Mouse (Mus musculus) liver, embryonic 12.5 days (tissue): Measurements from ENCODE around the gene Irs3. TPM values are rescaled to one million over a fixed set of nuclear protein-coding genes. Genes with fewer than 3 reads are reported as not detected.

Source experiments
- ATAC-seq: fragments of 200-750 bp; cut with Nextera tagmentation; 2 replicates; pipeline ENCODE4 v1.8.0; 2017; ENCODE audit warnings: moderate number of reproducible peaks, mild to moderate bottlenecking, moderate library complexity
- H3K27ac ChIP-seq: fragments of 300-500 bp; sonication (generic); 2 replicates; pipeline ENCODE4 v1.5.1; 2016; ENCODE audit warnings: mild to moderate bottlenecking
- H3K27me3 ChIP-seq: fragments of 300-500 bp; sonication (generic); replicated peaks from 2 replicates; pipeline ENCODE4 v1.6.1; 2016; ENCODE audit warnings: mild to moderate bottlenecking, moderate library complexity
- H3K36me3 ChIP-seq: fragments of 300-500 bp; sonication (generic); 2 replicates; pipeline ENCODE4 v1.6.1; 2016; ENCODE audit warnings: mild to moderate bottlenecking, moderate library complexity
- H3K4me1 ChIP-seq: fragments of 300-500 bp; sonication (generic); 2 replicates; pipeline ENCODE4 v1.6.1; 2016
- H3K4me2 ChIP-seq: fragments of 300-500 bp; sonication (generic); 2 replicates; pipeline ENCODE4 v1.6.1; 2016; ENCODE audit warnings: mild to moderate bottlenecking, moderate library complexity
- H3K4me3 ChIP-seq: fragments of 300-500 bp; sonication (generic); 2 replicates; pipeline ENCODE4 v1.5.1; 2016; ENCODE audit warnings: mild to moderate bottlenecking, moderate library complexity
- H3K9ac ChIP-seq: fragments of 300-500 bp; sonication (generic); 2 replicates; pipeline ENCODE4 v1.6.1; 2016; ENCODE audit warnings: mild to moderate bottlenecking, moderate library complexity
- H3K9me3 ChIP-seq: fragments of 300-500 bp; sonication (generic); replicated peaks from 2 replicates; pipeline ENCODE4 v1.6.1; 2016; ENCODE audit warnings: mild to moderate bottlenecking, moderate library complexity
- WGBS: fragments of 180-500 bp; shearing (Covaris S2); methylation state at CpG from one replicate; pipeline ENCODE4 v1.1.7; 2016; ENCODE audit not compliant: insufficient replicate concordance; 5-methylcytosine and 5-hydroxymethylcytosine counted together
- polyA plus RNA-seq: library from polyadenylated mRNA; unstranded; fragments of >200 nt; fragmentation: Nextera tagmentation; extraction: Ambion mirVana; gene quantifications from 2 replicates; pipeline ENCODE4 v1.2.1, GENCODE M21; 2016

The Irs3 gene
- polyA plus RNA-seq, 1 experiment from 2014 or later, result 0.05 TPM

DNA sequence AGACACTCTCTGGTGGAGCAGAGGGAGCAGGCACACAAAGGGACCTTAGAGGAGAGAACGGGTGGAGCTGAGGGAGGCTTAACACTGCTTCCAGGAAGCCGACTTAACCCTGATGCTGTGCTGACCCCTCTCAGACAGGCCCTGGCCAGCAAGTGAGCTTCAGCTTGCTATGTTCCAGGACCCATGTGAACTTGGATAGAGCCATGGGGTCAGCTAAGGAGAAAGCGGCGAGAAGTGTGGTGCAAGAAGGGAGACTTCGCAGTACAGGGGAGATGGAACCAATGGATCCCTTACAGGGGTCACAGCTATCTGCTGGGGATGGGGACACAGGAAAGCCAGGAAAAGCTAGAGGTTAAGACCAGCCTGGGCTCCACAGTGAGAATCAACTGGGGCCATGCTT, 32.4 kb downstream of the Irs3 start:
- 74% methylated on average over 5 of the region's 5 CpGs for WGBS
- Histone ChIP-seq H3K36me3 (no peaks in the 10 kb centered on the region), H3K4me2 (no peak overlapping the region), H3K27me3 (peaks cover 33% of the 10 kb centered on the region), H3K9ac (no peak overlapping the region), H3K4me1 (peaks cover 53% of the 10 kb centered on the region), H3K9me3 (no peaks in the 10 kb centered on the region), H3K27ac (no peak overlapping the region), H3K4me3 (no peak overlapping the region)
- no peak for ATAC-seq

DNA sequence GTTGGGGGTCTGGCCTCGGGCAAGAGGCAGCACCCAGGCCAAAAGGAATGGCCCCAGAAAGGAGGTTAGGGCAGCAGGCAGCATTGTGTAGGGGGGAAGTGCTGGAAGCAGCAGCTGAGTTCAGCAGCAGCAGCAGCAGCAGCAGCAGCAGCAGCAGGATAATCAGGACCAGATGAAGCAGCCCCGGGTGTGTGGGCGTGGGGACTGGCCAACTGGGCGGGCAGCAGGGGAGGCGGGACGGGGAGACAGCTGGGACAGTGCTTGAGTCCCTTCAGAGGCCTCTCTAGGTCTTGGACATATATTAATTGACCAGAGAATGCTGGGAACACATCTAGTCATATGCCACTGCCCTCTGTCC, 34.3 kb downstream of the Irs3 start:
- Histone ChIP-seq H3K9ac (0 out of 2 replicates have a peak overlapping the region, but pooled peaks have one; percentile 2), H3K27me3 (peaks cover 30% of the 10 kb centered on the region), H3K36me3 (peaks cover 12% of the 10 kb centered on the region), H3K4me3 (peak overlapping the region; percentile 7), H3K27ac (peak overlapping the region; percentile 59), H3K9me3 (no peaks in the 10 kb centered on the region), H3K4me1 (peaks cover 53% of the 10 kb centered on the region), H3K4me2 (peak overlapping the region; percentile 39)
- 20% methylated on average over 6 of the region's 6 CpGs for WGBS
- ATAC-seq, result no peak

DNA sequence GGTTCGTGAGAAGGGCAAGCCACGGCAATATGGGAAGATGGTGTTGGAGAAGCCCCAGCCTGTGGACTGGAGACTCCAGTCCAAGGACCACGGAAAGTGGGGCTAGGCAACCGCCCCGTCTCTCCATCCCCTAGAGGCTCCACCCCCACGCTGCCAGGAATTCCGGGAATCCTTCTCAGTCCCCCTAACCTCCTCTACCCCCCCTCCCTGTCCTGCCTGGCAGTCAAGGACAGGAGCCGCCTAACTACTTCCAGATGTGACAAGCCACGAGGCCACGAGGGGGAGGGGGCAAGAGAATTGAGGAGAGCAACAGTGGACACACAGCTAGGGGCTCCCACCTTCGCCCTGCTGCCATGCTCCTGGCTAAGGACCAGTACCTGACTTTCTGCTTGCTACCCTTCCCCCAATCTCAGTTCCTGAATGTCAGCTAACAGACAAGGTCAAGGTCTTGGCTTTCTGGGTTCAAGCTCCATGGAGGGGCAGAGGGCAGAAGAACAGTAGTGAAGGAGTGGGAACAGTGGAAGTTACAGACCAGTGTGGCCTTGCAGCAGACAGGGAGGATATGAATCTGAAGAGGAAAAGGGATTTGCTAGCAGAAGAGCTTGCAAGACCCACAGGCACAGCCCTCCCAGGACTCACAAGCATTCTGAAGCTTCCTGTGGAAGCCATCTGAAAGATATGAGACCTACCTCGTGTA, 34.8 kb downstream of the Irs3 start:
- peak overlapping the region; percentile 59 for H3K27ac ChIP-seq
- peaks cover 58% of the 10 kb centered on the region for H3K4me1 ChIP-seq

DNA sequence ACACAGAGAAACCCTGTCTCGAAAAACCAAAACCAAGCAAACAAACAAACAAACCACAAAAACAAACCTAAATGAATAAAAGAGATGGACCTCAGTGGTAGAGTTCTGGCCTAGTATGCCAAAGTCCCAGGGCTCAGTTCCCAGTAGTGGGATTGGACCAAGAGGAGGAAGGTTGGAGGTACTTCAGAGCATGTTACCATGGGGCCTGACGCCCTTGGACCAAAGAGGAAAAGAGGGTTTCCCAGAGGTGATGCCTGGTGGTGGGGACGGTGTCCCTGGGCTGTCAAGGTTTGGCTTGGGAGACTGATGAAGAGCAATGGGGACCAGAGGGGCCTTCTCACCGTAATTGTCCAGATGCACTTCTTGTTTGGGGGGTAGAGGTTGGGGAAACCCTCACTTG, 35.5 kb downstream of the Irs3 start:
- no peak for ATAC-seq

More for the DNA sequence above, 34.8 kb downstream of the Irs3 start:
- Histone ChIP-seq H3K27me3 (peaks cover 30% of the 10 kb centered on the region), H3K4me2 (peak overlapping the region; percentile 39), H3K9me3 (no peaks in the 10 kb centered on the region), H3K36me3 (peaks cover 17% of the 10 kb centered on the region), H3K9ac (0 out of 2 replicates have a peak overlapping the region, but pooled peaks have one; percentile 2), H3K4me3 (peak overlapping the region; percentile 7)
- 33% methylated on average over 12 of the region's 12 CpGs for WGBS
- ATAC-seq, result no peak

DNA sequence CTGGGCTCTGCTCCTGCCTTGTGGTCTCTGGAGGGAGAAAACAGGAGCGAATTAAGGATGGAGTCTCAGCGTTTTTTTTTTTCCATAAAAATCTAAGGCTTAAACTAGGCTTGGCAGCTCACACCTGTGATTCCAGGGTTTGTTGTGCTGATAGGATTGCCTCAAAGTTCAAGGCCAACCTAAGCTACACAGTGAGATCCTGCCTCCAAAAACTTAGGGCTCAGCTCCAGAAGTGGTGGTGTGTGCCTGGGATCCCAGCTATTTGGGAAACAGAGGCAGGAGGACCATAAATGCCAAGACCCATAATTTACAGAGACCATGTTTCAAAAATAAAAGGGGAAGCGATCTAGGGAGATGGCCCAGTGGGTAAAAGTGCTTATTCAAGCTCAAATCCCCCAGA, 36.2 kb downstream of the Irs3 start:
- Histone ChIP-seq H3K27ac (no peak overlapping the region), H3K4me1 (peaks cover 72% of the 10 kb centered on the region), H3K9me3 (no peaks in the 10 kb centered on the region), H3K27me3 (peaks cover 30% of the 10 kb centered on the region), H3K36me3 (peaks cover 20% of the 10 kb centered on the region), H3K4me2 (no peak overlapping the region), H3K4me3 (no peak overlapping the region), H3K9ac (no peak overlapping the region)
- 56% methylated on average over 3 of the region's 3 CpGs for WGBS
- ATAC-seq, result no peak

More for the DNA sequence above, 35.5 kb downstream of the Irs3 start:
- peaks cover 20% of the 10 kb centered on the region for H3K36me3 ChIP-seq
- no peak overlapping the region for H3K27ac ChIP-seq
- 63% methylated on average over 4 of the region's 4 CpGs for WGBS
- peak overlapping the region; percentile 39 for H3K4me2 ChIP-seq
- no peaks in the 10 kb centered on the region for H3K9me3 ChIP-seq
- peak overlapping the region; percentile 7; the same call in 1 of the 2 replicates for H3K4me3 ChIP-seq
- peaks cover 65% of the 10 kb centered on the region for H3K4me1 ChIP-seq
- no peak overlapping the region for H3K9ac ChIP-seq
- H3K27me3 ChIP-seq, result peaks cover 30% of the 10 kb centered on the region

DNA sequence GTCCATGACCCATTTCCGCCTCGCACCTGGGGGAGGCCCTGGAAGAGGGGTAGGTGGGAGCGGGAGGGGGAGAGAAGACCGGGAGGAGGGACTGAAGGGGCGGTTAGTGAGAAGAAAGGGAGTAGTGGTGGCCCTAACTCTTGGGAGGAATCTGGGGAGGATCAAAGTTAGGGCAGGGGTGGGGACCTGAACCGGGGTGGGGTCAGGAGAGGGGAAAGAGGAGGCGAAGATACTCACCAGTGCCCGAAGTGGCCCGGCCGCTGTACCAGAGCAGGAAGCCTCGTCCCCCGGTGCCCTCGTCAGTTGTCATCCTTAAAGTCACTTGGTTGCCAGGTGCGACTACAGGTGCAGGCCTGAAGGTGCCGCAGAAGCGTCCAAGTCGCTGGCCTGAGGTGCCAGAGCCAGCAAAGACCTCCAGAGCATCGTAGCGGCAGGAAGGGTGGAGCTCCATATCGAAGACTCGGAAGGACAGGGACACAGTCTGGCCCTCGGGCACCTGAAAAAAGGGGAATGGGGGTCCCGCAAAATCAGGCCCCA, 36.8 kb downstream of the Irs3 start:
- Histone ChIP-seq H3K27ac (no peak overlapping the region), H3K9ac (no peak overlapping the region), H3K4me2 (peak overlapping the region; percentile 4), H3K4me3 (no peak overlapping the region), H3K36me3 (peaks cover 20% of the 10 kb centered on the region), H3K4me1 (peaks cover 76% of the 10 kb centered on the region), H3K9me3 (no peaks in the 10 kb centered on the region), H3K27me3 (peaks cover 30% of the 10 kb centered on the region)
- 38% methylated on average over 23 of the region's 23 CpGs for WGBS
- ATAC-seq, result no peak

DNA sequence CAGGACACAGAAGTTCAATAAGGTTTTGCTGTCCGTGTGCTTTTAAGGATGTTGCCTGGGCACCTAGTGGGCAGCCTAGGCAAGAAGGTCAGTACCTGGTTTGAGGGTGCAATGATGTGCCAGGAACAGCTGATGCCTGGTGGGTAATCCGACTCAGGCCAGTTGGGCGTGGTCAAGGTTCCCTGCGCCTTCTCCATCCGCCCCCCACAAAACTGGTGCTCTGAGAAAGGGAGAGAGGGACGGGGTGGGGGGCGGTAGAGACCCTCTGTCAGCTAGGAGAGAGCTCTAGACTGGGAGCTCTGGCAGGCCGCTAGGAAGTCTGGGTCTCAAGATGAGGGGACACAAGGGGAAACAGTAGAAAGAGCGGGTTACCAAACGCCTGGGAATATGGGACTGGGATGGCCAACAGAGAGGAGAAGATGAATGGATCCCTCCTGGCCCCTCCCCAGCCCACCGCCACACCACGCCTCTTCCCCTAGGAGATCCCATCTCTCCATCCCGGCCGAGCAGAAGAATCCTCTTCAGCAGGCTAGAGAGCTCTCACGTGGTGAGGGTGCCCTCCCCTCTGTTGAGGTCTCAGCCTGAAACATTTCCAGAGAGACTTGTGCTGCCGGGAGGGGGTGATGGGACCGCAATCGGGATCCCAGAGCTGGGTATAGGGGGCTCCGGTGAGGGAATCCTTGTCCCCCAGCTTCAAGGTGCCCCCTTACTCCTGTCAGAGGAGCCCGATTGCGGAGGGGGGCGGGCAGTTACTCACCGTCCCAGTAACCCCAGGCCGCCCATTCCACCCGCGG, 37.5 kb downstream of the Irs3 start:
- Histone ChIP-seq H3K36me3 (peaks cover 20% of the 10 kb centered on the region), H3K9me3 (no peaks in the 10 kb centered on the region), H3K4me3 (no peak overlapping the region), H3K9ac (no peak overlapping the region), H3K27ac (no peak overlapping the region), H3K4me2 (peak overlapping the region; percentile 4), H3K4me1 (peaks cover 76% of the 10 kb centered on the region), H3K27me3 (peaks cover 30% of the 10 kb centered on the region)
- ATAC-seq, result no peak
- 33% methylated on average over 26 of the region's 26 CpGs for WGBS

DNA sequence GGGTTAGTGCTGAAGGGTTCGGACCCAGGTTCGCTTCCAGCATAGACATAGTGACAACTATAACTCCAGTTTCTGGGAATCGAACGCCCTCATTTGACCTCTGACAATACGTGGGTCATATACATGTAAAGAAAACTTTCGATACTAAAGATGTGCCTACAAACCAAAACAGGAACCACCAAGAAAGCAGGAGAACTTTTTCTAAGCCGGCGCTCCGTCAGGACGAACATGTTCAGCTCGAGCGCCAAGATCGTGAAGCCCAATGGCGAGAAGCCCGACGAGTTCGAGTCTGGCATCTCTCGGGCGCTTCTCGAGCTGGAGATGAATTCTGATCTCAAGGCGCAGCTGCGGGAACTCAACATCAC, 44.2 kb downstream of the Irs3 start:
- no peak for ATAC-seq
- peak overlapping the region; percentile 73 for H3K9ac ChIP-seq
- peak overlapping the region; percentile 94 for H3K27ac ChIP-seq
- peak overlapping the region; percentile 78 for H3K4me3 ChIP-seq
- no peaks in the 10 kb centered on the region for H3K27me3 ChIP-seq
- peaks cover 87% of the 10 kb centered on the region for H3K4me1 ChIP-seq
- H3K36me3 ChIP-seq, result peaks cover 24% of the 10 kb centered on the region
- no peaks in the 10 kb centered on the region for H3K9me3 ChIP-seq
- H3K4me2 ChIP-seq, result peak overlapping the region; percentile 96
- under 1% methylated on average over 22 of the region's 22 CpGs for WGBS

DNA sequence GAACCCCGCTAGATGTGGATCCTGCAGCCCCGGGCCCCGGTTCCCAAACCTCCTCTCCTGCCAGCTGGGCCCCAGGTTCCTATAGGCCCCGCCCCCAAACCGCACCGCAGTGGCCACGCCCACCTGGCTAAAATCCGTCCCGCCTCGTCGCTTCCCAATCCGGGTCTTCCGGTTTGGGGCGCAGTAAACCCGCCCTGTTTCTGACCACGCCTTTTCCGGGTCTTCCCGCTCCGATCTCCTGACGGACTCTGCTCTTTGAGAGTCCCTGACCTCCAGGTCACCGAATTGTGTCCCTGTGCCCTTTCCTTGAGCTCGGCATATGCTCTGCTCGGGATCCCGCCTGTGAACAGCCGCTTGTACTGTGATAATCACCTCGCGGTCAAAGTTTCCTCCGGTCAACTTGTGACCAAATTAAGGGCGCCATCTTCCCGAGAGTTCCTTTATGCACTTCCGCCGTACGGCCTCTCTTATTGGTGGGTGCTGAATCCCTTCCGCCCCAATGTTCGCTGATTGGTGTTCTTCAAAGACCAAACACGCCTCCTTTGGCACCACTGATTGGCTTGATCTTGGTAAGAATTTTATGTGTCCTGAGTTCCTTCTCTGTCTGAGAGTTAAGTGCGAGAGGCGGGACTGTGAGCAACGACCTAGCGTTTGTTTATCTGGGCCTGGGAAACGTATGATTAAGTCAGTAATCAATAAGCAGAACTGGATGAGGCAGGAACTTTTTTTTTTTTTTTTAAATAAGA, 44.7 kb downstream of the Irs3 start, which contains the start of gene Mospd3:
TSS of gene Mospd3 (minus strand) at position 440 of the 746 bp plus-strand sequence.
- peaks cover 83% of the 10 kb centered on the region for H3K4me1 ChIP-seq
- peaks cover 20% of the 10 kb centered on the region for H3K36me3 ChIP-seq
- peak; percentile 94 for ATAC-seq
- H3K9me3 ChIP-seq, result no peaks in the 10 kb centered on the region
- H3K4me2 ChIP-seq, result peak within 1 kb of the TSS; percentile 96
- WGBS, result under 1% methylated on average over 41 of the region's 41 CpGs
- H3K9ac ChIP-seq, result peak within 1 kb of the TSS; percentile 85
- peak within 1 kb of the TSS; percentile 94 for H3K27ac ChIP-seq
- H3K4me3 ChIP-seq, result peak within 1 kb of the TSS; percentile 78
- no peaks in the 10 kb centered on the region for H3K27me3 ChIP-seq

DNA sequence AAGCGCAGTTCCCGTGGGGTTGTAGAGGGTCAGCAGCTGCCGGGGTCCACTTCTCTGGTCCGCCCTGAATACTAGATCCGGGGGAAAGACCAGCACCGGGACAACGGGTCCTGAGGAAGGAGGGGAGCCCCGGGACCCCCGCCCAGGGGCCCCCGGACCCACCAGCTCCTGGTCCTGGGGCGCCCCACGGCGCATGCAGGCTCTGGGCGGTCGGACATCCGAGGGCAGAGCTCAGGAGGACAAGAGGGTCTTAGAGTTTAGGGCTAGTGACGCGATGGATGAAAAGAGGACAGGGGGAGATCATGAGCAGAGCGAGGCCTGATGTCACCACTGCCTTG, 45.3 kb downstream of the Irs3 start:
- WGBS, result 2% methylated on average over 19 of the region's 19 CpGs
- Histone ChIP-seq H3K4me1 (peaks cover 78% of the 10 kb centered on the region), H3K9ac (peak overlapping the region; percentile 85), H3K36me3 (peaks cover 16% of the 10 kb centered on the region), H3K27ac (peak overlapping the region; percentile 79), H3K4me3 (peak overlapping the region; percentile 78), H3K4me2 (peak overlapping the region; percentile 96), H3K27me3 (no peaks in the 10 kb centered on the region), H3K9me3 (no peaks in the 10 kb centered on the region)
- ATAC-seq, result peak; percentile 52

DNA sequence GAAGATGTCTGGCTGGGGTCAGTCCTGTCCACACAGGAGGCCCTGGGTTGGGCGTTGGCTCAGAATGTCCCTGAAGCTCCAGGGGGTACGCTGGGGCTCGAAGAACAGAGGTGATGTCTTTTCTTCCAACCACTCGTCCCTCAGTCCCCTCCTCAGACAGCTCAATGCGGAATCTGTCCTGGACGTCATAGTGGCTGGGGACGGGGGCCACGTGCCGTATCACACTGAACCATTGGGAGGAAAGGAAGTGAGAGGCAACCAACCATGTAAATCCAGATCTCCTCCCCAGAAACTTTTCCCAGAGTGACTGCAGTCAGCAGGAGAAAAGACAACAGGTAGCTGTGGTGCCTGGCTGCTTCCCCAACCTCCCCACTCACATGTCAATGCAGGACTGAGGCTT, 45.9 kb downstream of the Irs3 start:
- H3K9me3 ChIP-seq, result no peaks in the 10 kb centered on the region
- H3K9ac ChIP-seq, result peak overlapping the region; percentile 85
- 37% methylated on average over 9 of the region's 9 CpGs for WGBS
- H3K4me1 ChIP-seq, result peaks cover 71% of the 10 kb centered on the region
- H3K27ac ChIP-seq, result peak overlapping the region; percentile 79
- no peak for ATAC-seq
- peak overlapping the region; percentile 78 for H3K4me3 ChIP-seq
- H3K36me3 ChIP-seq, result peaks cover 16% of the 10 kb centered on the region
- H3K27me3 ChIP-seq, result no peaks in the 10 kb centered on the region
- H3K4me2 ChIP-seq, result peak overlapping the region; percentile 96
